Mouse (Mus musculus) cortical plate, adult 2 months (tissue): ENCODE measurements around the gene Oasl2.

ENCODE experiments used
- CTCF ChIP-seq: fragments of 200-500 bp; IDR thresholded peaks from 2 replicates; pipeline ENCODE4 v1.5.1; 2011; ENCODE audit warnings: mild to moderate bottlenecking, control low read depth, low read length; ENCODE audit not compliant: insufficient read depth; ENCODE audit errors: extremely low read depth
- POLR2A ChIP-seq: fragments of 200-500 bp; IDR thresholded peaks from 2 replicates; pipeline ENCODE4 v1.6.1; 2011; ENCODE audit warnings: mild to moderate bottlenecking, low read length, control low read depth; ENCODE audit not compliant: insufficient read depth; ENCODE audit errors: extremely low read depth

DNA sequence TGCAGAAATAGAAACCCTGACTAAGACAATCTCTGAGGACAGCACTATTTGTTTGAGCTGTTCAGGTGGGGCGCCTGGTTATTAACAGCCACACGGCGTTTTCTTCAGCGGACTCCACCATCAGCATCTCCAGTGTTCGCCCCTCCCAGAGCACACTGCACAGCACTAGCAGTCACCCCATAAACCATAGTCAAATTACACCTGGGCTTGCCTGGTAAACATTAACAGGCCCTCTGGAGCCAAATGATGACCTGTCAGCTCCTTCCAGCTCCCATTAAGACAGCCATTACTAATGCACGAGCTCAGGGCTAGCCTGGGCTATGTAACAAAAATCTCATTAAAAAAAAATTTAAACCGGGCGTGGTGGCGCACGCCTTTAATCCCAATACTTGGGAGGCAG lies 48.3 kb downstream of the Oasl2 start:
- TF ChIP-seq POLR2A (no peak), CTCF (no peak)
